Mouse (Mus musculus) T-helper 17 cell (primary cell): ENCODE measurements around the gene Nod2.

Source experiments
- in situ Hi-C, 2 experiments: fragments of 300-600 bp; cut with MboI, MseI; formaldehyde crosslinking; loops; 1 replicate in 1 of 2; 2 replicates in 1 of 2; pipeline ENCODE4 v1.15.1; 2025; ENCODE audit warnings: high pct_unique_total_duplicates in 2 of 2

The Nod2 gene

DNA sequence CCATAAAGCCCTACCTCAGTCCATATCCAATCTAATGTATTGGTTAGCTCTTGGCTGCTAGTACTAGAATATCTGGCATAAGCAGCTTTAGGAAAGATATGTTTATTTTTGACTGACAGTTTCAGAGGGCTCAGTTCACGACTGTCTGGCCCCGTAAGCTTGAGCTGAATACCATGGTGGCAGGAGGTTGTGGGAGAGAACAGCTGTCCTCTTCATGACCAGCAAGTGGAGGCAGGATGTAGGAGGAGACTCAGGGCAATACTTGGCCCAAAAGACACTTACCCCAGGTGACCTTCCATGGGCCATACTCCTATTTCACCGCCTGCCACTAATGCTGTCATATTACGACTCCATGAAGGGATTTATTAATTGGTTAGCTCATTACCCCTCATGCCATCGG lies 26.7 kb downstream of the Nod2 start:
- in situ Hi-C loops, result no loop called here

DNA sequence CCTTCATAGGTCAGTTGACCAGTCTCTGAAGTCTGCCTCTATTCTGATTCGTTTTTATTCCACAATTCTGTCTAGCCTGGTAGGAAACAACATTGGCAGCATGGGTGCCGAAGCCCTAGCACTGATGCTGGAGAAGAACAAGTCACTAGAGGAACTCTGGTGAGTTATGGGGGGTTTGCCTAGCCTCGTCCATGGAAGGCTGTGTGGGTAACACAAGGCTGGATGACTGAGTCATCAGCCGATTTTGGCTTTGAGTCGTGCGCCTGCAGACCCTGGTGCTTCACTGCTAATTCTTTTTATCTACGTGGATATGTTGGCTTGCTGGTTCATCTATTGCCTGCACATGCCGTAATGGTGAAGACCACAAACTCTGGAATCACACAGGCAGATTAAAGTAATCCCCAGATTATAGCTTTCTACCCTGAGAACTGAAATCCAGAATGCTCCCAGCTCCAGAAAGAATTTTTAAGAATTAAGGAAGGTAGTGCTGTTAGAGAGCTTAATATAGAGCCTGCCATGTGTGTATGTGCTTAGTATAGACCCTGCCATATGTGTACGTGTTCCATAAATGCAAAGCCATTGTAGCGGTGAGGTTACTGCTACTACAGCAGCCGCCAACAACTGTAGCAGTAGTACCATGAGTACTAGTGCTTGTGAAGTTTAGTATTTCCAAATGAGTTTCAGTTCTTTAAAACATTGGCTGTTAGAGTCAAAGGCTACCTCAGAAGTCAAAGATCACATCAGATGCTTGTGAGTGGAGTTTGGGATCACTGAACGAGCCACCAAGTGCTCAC lies 28.5 kb downstream of the Nod2 start:
- in situ Hi-C loops, result no loop called here

DNA sequence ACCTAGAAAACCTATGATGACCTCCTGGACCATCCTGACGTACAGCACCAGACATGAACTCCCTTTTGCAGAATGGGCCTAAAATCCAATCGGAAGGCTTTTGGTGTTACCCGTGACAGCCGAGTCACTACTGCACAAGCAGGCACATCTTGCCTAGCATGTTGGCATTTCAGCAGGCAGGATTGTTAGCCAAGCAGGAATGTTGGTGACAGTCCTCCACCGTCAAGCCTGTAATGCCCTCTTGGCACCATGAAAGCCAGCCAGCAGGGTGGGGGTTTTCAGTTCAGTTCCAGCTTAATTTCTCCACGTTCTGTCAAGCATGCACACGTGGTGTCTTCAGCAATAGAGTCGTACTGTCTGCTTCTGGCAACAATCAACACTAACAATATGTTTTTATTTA lies 30.0 kb downstream of the Nod2 start:
- in situ Hi-C loops, result no loop called here

DNA sequence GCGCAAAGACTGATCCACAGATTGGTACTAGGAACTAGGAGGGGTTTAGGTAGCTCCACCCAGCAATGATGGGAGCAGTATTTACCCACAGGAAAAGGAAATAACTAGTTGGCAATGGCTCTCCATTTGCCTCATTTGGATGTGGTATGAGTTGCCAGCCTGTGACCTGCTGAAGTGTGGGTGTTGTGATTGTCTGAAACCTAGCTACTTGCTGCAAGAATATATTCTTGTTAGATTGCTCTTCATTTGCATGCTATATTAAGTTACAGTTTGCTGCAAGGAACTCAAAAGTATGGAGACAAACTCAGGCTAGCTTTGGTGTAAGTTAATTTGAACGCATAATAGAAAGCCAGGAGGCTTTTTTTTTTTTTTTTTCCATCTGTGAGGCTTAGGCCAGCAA lies 33.5 kb downstream of the Nod2 start:
- in situ Hi-C loops, result loop anchor here in 1 of 2 experiments (5.0 kb wide), 1 partner anchor 38 kb away; no protein-coding TSS in a partner anchor

DNA sequence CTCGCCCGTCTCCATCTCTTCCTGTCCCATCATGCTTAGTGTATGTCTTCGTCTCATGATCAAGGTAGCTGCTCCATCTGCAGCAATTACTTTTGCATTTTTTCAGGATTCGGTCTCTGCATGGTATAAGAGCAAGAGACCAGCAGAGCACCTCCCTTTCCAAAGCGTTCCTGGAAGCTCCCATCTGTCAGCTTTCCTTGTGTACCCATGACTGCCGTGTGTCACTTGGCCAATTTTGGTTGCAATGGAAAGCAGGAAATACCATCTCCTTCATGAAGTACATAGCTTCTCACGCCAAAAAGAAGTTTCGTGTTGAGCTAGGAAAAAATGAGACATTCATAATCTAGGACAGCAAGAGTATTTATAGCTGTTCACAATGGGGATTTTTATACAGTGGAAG lies 33.9 kb downstream of the Nod2 start:
- in situ Hi-C loops, result loop anchor here in 1 of 2 experiments (5.0 kb wide), 1 partner anchor 39 kb away; no protein-coding TSS in a partner anchor

DNA sequence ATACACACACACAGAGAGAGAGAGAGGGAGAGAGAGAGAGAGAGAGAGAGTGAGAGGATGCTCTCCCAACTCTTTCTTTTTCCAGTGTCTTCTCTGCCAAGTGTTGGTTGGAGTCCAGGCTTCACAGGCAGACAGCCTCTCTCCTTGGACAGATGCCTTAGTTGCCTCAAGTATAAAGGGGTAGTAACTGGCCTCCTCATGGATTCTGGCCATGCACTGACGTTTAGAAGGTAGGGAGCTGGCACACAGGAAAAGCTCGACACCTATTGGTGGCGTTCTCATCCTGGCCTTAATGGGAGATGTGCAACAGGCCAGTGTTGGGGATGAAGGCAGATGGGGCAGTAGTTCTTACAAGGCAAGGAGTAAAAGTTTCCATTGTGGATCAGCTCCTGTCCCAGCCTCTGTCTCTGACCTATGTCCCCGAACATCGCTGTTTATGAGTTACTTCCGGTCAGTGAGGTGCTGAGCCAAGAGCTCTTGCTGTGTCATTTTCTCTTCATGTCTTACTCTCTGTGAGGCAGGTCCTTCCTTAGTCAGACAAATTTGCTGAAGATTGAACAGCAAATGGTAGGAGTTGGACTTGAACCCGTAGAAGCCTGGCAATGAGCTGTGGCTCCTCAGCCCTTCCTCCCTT lies 36.7 kb downstream of the Nod2 start:
- in situ Hi-C loops, result loop anchor here in 1 of 2 experiments (5.0 kb wide), 1 partner anchor 41 kb away; no protein-coding TSS in a partner anchor

DNA sequence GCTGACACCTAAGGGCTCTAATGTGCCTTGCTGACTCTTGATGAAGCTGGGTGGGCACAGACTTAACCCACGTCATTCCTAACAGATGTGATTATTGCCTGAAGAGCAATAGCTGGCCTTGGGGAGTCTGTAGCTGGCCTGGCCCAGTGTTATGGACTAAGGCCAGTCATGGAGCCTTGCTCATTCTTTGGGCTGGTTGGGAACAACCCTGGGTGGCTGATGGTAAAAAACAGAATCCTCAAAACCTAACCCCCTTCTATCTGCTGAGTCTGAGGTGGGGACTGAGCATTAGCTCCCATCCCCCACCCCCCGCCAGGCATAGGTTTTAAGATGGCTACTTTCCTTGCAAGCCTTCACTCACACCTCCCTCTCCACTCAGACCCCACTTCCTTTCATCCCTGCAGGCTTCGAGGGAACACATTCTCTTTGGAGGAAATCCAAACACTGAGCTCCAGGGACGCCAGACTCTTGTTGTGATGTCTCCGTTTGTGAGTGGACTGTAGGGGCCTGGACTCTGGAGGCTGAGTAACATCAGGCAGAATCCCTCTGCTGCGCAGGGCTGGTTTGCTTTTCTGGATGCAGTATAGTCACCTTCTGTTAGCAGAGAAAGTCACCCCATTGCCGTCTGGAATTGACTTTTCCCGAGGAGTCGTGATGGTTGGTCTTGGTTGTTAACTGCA lies 39.3 kb downstream of the Nod2 start:
- in situ Hi-C loops, result no loop called here

DNA sequence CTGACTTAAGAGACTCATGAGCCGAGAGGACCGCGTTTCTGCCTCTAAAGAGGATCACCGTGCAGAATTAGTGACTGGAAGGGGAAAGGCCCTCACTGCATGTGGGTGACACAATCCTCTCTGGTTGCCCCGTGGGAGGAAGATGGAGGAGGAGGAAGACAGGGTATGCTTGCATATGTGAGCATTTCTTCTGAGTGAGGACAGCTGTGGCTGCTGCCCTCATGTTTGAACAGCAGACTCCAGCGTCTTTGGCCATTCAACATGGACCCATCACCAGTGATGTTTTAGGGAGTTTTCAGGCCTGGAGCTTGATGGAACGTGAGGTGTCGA lies 39.8 kb downstream of the Nod2 start:
- in situ Hi-C loops, result no loop called here

DNA sequence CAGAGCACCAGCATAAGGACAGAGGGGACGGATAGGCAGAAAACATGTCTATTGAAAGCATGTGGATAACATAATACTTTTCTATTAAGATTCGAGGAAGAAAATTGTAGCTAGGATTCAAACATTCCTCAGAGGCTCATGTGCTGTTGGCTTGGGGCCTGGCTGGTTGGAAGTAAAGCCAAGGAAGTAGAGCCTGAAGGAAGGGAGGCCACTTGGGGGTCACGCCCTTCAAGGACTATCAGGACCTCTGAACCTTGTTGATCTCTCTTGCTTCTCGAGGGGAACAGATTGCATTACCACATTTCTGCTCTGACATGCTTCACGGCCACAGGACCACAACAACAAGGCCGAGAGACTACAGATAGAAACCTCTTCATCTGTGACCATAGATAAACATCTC lies 42.0 kb downstream of the Nod2 start:
- in situ Hi-C loops, result no loop called here

DNA sequence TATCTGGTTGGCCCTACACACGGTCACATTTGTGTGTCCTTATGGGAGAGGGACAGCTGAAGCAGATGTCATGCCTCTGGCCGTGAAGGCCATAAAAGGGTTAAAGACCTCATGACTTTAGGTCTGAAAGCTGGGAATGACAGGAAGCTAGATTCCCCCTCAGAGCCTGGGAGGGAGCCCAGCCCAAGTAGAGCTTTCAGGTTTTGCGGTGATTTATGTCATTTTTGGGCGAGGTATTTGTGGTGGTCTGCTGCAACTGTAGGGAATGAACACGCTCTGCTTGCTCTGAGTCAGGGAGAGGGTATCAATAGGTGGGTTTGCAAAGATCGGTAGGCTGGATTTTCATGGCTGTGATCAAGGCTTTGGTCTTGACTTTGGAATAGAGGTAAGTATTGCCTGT lies 42.8 kb downstream of the Nod2 start:
- in situ Hi-C loops, result loop anchor here in 1 of 2 experiments (5.0 kb wide), 1 partner anchor 53 kb away; the partner anchor contains the start of gene Snx20

DNA sequence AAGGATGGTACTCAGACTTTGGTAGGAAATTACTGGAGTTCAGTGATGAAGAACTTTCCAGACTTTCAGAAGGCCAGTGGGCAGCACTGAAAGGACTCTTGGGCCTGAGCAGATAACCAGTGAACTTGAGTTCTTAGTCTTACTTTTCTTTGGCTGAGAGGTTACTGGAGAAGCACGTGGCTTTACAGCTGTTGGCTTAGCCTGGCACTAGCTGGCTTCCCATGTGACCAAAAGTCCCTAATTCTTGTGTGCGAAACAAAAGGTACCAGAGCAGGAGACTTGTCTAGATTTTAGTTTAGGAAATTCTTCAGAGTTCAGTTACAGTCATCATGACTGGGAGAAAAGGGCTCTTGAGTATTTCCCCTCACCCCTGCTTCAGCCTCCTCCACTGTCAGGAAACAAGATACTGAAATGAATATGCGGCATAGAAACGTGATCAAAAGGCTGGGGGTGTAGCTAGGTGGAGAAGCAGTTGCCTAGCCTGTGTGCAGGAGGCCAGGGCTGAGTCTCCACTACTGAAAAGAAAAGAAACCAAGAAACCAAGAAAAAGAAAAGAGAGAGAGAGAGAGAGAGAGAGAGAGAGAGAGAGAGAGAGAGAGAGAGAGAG lies 44.3 kb downstream of the Nod2 start:
- in situ Hi-C loops, result loop anchor here in 1 of 2 experiments (5.0 kb wide), 1 partner anchor 54 kb away; the partner anchor contains the start of gene Snx20

DNA sequence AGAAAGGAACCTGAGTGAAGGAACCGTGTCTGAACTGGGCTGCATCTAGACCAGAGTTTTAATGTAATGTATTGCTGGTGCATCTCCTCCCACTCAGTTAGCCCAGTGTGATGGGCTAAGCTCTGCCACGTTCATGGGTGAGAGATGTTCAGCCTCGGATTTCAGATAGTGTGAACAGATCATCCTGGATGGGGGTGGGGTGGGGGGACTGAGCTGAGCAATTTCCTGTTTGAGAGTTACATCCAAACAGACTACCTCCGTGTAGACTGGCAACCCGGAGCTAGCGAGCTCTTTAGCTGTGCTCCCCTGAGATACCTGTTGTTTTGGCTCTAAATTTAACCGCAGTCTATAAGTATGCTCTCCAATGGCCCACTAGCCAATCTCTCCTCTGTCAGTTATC lies 44.8 kb downstream of the Nod2 start:
- in situ Hi-C loops, result loop anchor here in 1 of 2 experiments (5.0 kb wide), 1 partner anchor 55 kb away; the partner anchor contains the start of gene Snx20

DNA sequence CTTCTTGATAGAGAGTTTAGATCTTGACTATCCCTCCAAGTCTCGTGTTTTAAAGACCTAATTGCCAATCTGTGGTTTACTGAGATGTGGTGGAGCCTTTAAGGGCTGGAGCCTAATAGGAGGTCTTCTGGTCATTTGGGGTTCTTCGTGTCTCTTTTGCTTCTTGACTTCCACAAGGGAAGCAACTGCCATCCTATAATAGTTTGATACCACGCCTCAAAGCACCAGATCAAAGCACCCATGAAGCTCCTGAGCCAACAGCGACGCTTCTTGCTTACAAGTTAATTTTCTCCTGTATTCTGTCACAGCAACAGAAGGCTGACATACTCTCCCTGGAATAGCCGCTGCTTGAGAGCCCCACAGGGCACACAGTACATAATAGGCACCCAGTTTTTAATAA lies 45.8 kb downstream of the Nod2 start:
- in situ Hi-C loops, result loop anchor here in 1 of 2 experiments (5.0 kb wide), 1 partner anchor 56 kb away; the partner anchor contains the start of gene Snx20

DNA sequence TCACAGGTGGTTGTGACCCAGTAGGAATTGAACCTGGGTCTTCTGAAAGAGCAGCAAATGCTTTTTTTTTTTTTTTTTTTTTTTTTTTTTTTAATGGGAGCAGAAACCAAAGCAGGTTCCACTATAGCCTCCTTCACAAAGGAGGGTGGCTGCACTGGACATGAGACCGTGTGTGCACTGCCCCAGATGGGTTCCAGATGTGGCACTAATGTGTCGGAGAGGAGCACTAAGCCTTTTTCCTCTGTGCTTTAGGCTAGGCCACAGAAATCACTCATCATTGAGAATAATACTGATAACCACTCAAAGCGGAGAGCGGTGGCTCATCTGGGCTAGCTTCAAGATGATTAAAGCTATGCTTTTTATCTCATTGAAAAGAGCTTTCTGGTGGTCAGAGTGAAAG lies 46.3 kb downstream of the Nod2 start:
- in situ Hi-C loops, result loop anchor here in 1 of 2 experiments (5.0 kb wide), 1 partner anchor 56 kb away; the partner anchor contains the start of gene Snx20

DNA sequence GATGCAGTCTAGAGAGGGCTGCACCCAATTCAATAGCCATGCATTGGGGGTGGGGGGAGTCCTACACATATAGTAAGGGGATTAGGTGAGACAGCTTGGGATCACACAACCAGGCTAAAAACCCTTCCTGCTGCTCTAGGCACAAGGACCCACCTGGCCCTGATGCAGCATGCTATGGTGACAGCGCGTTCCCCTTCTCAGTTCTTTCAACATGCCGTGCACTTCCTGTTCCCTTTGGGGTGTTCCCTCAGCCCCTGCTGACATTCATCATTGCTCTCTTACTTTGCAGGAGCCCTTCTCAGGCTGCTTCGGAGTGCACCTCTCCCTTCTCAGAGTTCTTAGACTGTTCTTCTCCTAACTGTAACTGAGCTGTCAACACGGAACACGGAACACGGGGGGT lies 47.2 kb downstream of the Nod2 start:
- in situ Hi-C loops, result loop anchor here in 1 of 2 experiments (5.0 kb wide), 1 partner anchor 57 kb away; the partner anchor contains the start of gene Snx20

DNA sequence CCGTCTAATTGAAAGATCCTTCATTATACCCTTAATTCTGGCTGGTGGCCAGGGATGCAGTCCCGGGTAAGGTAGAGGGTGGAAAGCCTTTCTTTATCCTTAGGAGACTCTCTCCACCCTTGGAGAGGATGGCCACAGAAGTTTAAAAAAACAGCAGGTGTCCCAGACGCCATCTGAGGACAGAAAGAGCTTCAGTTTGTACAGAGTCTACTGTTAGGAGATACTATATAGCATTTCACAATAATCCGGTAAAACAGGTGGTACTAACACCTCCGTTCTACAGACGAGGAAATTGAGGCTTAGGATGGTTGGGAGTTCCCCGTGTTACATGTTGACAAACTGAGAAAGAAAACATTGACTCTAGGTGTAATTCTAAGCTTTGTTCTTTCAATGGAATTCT lies 49.1 kb downstream of the Nod2 start:
- in situ Hi-C loops, result loop anchor here in 1 of 2 experiments (5.0 kb wide), 1 partner anchor 404 kb away; no protein-coding TSS in a partner anchor

DNA sequence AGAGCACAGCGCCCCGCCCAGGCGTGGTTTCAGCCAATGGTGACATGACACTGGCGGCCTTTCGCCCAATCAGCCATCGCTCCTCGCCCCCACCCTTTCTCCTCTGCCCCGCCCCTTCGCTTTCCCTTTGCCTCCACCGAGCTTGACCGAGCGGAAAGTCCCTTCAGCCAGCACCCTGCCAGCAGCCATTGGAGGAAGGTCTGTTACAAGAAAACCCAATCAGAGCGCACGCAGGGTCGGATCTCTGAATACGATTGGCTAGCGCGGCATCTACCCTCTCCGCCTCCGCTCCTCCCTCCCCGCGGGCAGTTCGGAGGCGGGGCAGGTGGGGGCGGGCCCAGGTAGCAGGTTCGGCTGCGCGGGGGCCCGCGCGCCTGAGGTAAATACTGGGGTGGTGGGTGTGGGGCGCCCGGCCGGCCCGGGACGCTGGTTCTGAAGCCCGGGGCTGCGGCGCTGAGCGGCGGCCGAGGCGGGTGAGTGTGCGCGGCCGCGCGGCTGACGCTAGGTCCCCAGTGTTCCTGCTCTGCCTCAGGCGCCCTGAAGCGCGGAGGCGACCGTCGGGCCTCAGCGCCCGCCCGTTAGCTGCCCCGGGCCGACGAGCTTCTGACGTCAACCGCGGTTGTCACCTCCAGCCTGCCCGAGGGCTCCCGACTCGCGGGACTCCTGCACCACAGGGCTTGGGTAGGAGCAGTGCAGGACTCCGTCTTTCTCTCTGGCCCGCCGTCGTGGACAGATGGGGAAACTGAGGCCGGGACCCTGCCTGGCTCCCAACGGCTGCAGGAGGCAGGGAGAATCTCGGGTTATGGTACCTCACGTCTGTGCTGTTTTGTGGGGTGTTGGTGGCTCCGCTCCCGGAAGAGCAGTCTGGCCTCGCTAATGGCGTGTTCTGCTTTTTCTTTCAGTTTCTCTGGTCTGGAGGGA lies 49.9 kb downstream of the Nod2 start, which contains the start of gene Cyld:
Gene Cyld (plus strand): TSS at position 308 of the 921 bp plus-strand sequence.
- in situ Hi-C loops, result loop anchor here in 1 of 2 experiments (5.0 kb wide), 1 partner anchor 405 kb away; no protein-coding TSS in a partner anchor

DNA sequence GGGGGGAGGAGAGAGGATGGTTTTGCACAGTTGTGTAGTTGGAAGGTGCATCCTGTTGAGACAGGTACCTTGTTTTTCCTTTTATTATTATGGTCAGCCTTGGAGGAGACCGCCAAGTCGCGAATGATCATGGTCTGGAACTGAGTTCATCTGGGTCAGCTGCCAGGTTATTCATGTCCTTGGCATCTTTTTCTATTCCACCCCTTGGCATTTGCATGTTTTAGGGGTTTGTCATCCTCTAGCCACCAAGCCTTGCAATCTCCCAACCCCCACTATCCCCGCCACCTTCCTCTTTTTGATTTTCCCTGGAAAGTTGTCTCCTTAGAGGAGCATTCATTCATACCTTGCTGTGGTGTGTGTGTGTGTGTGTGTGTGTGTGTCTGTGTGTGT lies 50.5 kb downstream of the Nod2 start:
- in situ Hi-C loops, result loop anchor here in 1 of 2 experiments (5.0 kb wide), 1 partner anchor 405 kb away; no protein-coding TSS in a partner anchor

DNA sequence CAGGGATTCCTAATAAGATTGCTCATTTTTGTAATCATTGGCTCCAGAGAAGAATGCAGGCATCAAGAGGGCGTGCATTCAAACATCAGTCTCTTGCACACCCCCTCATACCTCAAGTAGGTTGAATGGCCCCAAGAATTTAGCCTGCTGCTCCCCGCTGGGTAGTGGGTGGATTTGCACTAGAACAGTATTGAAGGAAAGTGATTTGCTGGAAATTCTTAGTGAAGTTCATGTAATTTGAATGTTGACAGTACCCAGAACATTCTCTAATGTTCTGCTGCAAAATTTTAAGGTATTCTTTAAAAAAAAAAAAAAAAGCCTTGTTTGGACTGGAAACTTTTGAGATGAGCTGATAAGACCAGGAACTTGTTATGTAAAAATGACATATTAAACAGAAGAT lies 50.9 kb downstream of the Nod2 start:
- in situ Hi-C loops, result loop anchor here in 1 of 2 experiments (5.0 kb wide), 1 partner anchor 406 kb away; no protein-coding TSS in a partner anchor

DNA sequence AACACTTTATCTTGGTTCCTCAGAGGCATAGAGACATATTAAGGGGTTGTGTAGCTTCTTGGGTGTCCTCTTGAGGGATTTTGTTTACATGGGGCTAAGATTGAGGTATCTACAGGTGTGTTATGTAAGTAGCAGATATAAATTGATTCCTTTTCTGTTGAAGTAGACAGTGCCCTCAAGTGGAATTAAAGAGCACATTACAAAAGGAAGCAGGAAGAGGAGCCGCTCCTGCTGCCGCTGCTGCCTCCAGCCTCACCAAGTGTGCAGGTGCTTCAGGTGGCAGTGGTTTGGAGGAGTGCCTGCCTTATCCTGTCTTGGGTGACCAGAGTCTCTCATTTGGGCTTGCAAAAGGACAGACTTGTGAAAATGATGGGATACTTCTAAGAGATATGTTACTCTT lies 54.5 kb downstream of the Nod2 start:
- in situ Hi-C loops, result no loop called here
